Mouse (Mus musculus) heart, embryonic 14.5 days (tissue): Measurements from ENCODE around the gene Klf15. TPM values are rescaled to one million over a fixed set of nuclear protein-coding genes. Genes with fewer than 3 reads are reported as not detected.
A peak's percentile ranks its signal among the peaks of the same experiment; 100 is the strongest.

Experiments
- ATAC-seq: fragments of 200-750 bp; cut with Nextera tagmentation; 2 replicates; pipeline ENCODE4 v1.8.0; 2017; ENCODE audit warnings: low read depth, moderate TSS enrichment; ENCODE audit not compliant: insufficient number of reproducible peaks, insufficient read depth, low FRiP score
- H3K27ac ChIP-seq, 2 experiments: fragments of 200-500 bp in 1 of 2; fragments of 300-500 bp in 1 of 2; sonication (generic) in 1 of 2; replicated peaks in 1 of 2; 2 replicates each; pipeline ENCODE4 v1.5.1; 2012 to 2014; ENCODE audit warnings: low read depth in 2 of 2, low read length in 2 of 2, control low read depth in 1 of 2, mild to moderate bottlenecking in 1 of 2, mixed read lengths in 1 of 2; ENCODE audit not compliant: control insufficient read depth in 1 of 2, insufficient read depth in 1 of 2
- H3K27me3 ChIP-seq: fragments of 300-500 bp; sonication (generic); 2 replicates; pipeline ENCODE4 v1.6.1; 2014; ENCODE audit warnings: mild to moderate bottlenecking, low read length, control low read depth; ENCODE audit not compliant: control insufficient read depth, insufficient read depth
- H3K36me3 ChIP-seq: fragments of 300-500 bp; sonication (generic); 2 replicates; pipeline ENCODE4 v1.6.1; 2014; ENCODE audit warnings: mild to moderate bottlenecking, control low read depth, low read length, mixed read lengths; ENCODE audit not compliant: control insufficient read depth, insufficient read depth
- H3K4me1 ChIP-seq, 2 experiments: fragments of 200-500 bp in 1 of 2; fragments of 300-500 bp in 1 of 2; sonication (generic) in 1 of 2; 2 replicates each; pipeline ENCODE4 v1.6.1; 2012 to 2014; ENCODE audit warnings: low read length in 2 of 2, control low read depth in 1 of 2, mixed read lengths in 1 of 2; ENCODE audit not compliant: control insufficient read depth in 2 of 2, insufficient read depth in 2 of 2
- H3K4me2 ChIP-seq: fragments of 300-500 bp; sonication (generic); 2 replicates; pipeline ENCODE4 v1.6.1; 2014; ENCODE audit warnings: mild to moderate bottlenecking, low read length
- H3K4me3 ChIP-seq, 2 experiments: fragments of 200-500 bp in 1 of 2; fragments of 300-500 bp in 1 of 2; sonication (generic) in 1 of 2; 2 replicates each; pipeline ENCODE4 v1.5.1; 2012 to 2014; ENCODE audit warnings: low read length in 2 of 2, mild to moderate bottlenecking in 2 of 2, control low read depth in 1 of 2, low read depth in 1 of 2, moderate library complexity in 1 of 2; ENCODE audit not compliant: control insufficient read depth in 1 of 2, insufficient read depth in 1 of 2
- H3K9ac ChIP-seq: fragments of 300-500 bp; sonication (generic); 2 replicates; pipeline ENCODE4 v1.6.1; 2014; ENCODE audit warnings: mild to moderate bottlenecking, low read length
- H3K9me3 ChIP-seq: fragments of 300-500 bp; sonication (generic); 2 replicates; pipeline ENCODE4 v1.6.1; 2016; ENCODE audit warnings: low read length, control low read depth; ENCODE audit not compliant: control insufficient read depth
- WGBS: fragments of 180-500 bp; shearing (Covaris S2); extraction: QIAGEN DNeasy Blood & Tissue Kit; methylation state at CpG from one replicate; pipeline ENCODE4 v1.1.7; 2014; 5-methylcytosine and 5-hydroxymethylcytosine counted together
- polyA plus RNA-seq: library from polyadenylated mRNA; unstranded; fragments of >200 nt; fragmentation: Nextera tagmentation; extraction: Ambion mirVana; gene quantifications from 2 replicates; pipeline ENCODE4 v1.2.1, GENCODE M21; 2014

Gene Klf15
- polyA plus RNA-seq, 1 experiment from 2014 or later = 13.1 TPM

DNA sequence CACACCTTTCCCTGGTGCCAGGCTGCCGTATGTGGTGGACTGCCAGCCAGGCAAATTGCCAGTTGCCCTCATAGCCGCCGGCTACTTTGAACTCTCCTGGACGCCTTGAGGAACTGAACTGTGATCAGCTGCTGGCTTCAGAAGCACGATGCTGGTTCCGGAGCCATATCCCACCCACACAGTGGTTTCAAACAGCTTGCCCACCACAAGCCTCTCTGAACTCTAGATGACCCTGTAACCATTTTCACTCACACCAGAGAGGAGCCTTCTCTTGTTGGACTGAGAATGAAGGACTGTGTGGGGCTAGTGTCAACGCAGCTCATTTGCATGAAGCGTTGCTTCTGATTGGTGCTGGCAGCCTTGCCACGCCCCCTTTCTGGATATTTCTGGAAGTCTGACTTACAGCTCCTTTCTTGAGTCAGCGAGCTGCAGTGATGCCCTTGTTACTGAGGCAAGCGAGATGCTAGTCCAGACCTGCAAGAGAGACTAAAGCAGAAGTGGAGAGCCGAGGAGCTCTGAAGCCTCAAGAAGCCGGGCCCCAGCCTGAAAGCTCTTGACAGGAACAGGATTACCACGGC is 14.7 kb downstream of the Klf15 start:
- Histone ChIP-seq H3K9ac (0 out of 2 replicates have a peak overlapping the region, but pooled peaks have one; percentile 34), H3K4me1 (peaks cover 10 to 16% of the 10 kb centered on the region in 2 experiments), H3K27ac (no peak overlapping the region; a peak in 1 of 4 replicates), H3K9me3 (no peaks in the 10 kb centered on the region), H3K27me3 (no peaks in the 10 kb centered on the region), H3K4me2 (peak overlapping the region; percentile 33), H3K36me3 (0 out of 2 replicates have a peak, but pooled peaks cover 6% of the 10 kb centered on the region), H3K4me3 (no peak overlapping the region)
- no peak for ATAC-seq
- WGBS = 28% methylated on average over 14 of the region's 14 CpGs

DNA sequence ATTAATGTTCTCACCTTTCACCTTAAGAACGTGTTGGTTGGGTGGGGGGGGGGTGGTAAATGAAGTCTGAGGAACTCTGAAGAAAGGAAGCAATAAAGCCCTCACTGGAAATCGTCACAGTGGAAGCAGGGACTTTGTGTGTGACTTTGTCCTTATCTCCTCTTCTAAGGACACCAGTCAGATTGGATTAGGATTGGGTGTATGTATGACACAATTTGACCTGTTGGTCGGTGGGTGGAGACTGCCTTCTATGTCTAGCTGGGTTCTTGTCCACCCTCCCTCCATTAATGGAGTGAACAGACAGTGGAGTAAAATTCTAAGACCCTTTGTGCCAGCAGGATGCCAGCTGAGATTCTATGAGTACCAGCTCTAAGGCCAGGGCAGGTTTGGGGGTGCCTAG is 21.9 kb downstream of the Klf15 start:
- 62% methylated on average over 3 of the region's 3 CpGs for WGBS

DNA sequence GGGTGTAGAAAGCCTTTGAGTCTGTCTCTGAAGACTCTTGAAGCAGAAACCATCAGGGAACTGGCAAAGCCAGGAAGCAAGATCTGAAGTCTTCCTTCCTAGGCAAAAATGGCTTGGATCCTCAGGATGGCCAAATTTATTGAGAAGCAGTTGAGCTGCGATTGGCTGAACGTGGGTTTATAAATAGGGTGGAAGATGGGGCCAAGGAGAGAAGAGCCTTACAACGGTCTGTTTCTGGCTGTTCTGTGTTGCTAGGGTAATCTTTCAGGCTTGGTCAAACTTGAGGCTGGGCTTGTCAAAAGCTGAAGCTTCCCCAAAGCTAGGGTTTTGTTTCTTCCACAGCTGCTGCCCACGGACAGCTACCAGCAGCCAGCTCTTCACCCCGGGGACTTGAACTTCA is 22.5 kb downstream of the Klf15 start:
- Histone ChIP-seq H3K4me1 (peaks cover 0 to 5% of the 10 kb centered on the region in 2 experiments; a peak in 2 of 4 replicates), H3K9me3 (no peaks in the 10 kb centered on the region), H3K36me3 (no peaks in the 10 kb centered on the region), H3K9ac (no peak overlapping the region), H3K4me2 (no peak overlapping the region), H3K4me3 (no peak overlapping the region), H3K27me3 (no peaks in the 10 kb centered on the region), H3K27ac (no peak overlapping the region)
- WGBS = 66% methylated on average over 5 of the region's 5 CpGs
- no peak for ATAC-seq

More for the DNA sequence above, 21.9 kb downstream of the Klf15 start:
- Histone ChIP-seq H3K9me3 (no peaks in the 10 kb centered on the region), H3K9ac (no peak overlapping the region), H3K27ac (no peak overlapping the region), H3K36me3 (no peaks in the 10 kb centered on the region), H3K27me3 (no peaks in the 10 kb centered on the region), H3K4me3 (no peak overlapping the region), H3K4me2 (no peak overlapping the region), H3K4me1 (peaks cover 0 to 5% of the 10 kb centered on the region in 2 experiments; a peak in 2 of 4 replicates)
- no peak for ATAC-seq

DNA sequence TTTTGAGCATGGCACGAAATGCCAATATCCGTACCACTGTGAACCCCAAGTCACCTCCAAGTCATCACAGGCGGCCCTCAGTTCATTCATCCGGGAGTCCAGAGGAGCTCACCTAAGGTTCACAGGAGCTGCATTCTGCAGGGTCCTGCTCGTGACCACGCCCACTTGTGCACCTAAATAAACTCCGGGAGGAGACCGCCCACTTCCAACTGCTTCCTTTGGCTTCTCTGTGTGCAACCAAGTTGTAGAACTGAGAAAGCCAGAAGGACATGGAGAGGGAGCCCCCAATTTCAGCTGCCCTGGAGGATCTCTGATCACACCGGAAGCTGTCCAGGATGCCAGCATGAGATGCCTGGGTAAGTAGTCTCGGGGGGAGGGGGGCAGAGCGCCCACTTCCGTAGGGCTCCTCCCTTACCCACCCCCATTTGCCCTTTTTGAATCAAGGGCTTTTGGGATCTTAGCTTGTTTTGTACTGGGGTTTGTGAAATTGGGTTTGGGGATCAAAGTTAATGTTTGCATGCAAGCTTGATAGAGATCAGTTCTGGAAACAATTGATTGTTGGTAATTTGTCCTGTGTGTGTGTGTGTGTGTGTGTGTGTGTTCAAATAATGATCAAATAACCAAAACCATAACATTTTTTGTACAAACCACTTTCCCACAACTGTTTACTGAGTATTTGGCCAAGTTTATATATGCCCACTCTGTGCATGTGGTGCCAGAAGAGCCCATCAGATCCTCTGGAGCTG is 24.0 kb downstream of the Klf15 start, which contains the start of gene Aldh1l1:
Gene Aldh1l1, plus strand, starts transcription at position 252 of the 746 bp plus-strand sequence.
- Histone ChIP-seq H3K4me2 (no peak within 1 kb of the TSS), H3K4me3 (no peak within 1 kb of the TSS), H3K9me3 (no peaks in the 10 kb centered on the region), H3K4me1 (no peaks in the 10 kb centered on the region; a peak in 1 of 4 replicates), H3K27me3 (no peaks in the 10 kb centered on the region), H3K27ac (no peak within 1 kb of the TSS), H3K36me3 (no peaks in the 10 kb centered on the region), H3K9ac (no peak within 1 kb of the TSS)
- 80% methylated on average over 12 of the region's 12 CpGs for WGBS
- ATAC-seq = no peak

DNA sequence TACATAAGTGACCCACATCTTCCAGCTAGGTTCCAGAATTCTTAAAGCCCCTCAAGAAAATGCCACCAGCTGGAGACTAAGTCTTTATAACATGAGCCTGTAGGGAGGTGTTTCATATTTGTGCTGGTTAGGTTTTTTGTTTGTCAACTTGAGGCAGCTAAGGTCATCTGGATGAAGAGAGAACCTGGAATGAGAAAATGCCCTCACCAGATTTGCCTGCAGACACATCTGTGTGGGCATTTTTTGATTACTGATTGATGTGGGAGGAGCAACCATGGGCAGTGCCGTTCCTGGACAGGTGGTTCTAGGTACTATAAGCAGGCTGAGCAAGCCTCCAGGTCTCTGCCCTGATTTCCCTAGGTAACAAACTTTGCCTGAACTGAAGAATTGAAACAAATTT is 25.2 kb downstream of the Klf15 start:
- Histone ChIP-seq H3K27me3 (no peaks in the 10 kb centered on the region), H3K9me3 (no peaks in the 10 kb centered on the region), H3K36me3 (no peaks in the 10 kb centered on the region), H3K4me2 (no peak overlapping the region), H3K27ac (no peak overlapping the region), H3K9ac (no peak overlapping the region), H3K4me3 (no peak overlapping the region), H3K4me1 (no peaks in the 10 kb centered on the region; a peak in 1 of 4 replicates)
- WGBS = 100% methylated on average over 1 of the region's 1 CpGs
- ATAC-seq = no peak

DNA sequence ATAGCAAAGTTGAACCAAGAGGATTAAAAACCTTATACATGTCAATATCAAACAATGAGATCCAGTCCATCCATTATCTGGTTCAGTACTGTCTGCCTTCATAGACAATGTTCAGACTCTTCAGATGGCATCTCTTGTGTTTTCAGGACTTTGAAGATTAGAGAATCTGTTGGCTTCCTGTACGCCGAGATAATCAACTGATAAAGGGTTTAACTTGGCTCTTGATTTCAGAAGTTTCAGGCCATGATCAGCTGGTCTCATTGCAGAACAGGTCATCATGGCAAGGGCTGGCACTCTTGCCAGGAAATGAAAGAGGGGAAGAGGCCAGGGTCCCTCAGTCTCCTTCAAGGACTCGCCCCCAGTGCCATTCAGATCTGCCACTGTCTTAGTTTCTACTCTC is 27.2 kb downstream of the Klf15 start:
- WGBS = 73% methylated on average over 3 of the region's 3 CpGs
- Histone ChIP-seq H3K36me3 (no peaks in the 10 kb centered on the region), H3K9ac (no peak overlapping the region), H3K27me3 (no peaks in the 10 kb centered on the region), H3K4me2 (no peak overlapping the region), H3K4me3 (no peak overlapping the region), H3K4me1 (peaks cover 0 to 2% of the 10 kb centered on the region in 2 experiments; a peak in 1 of 4 replicates), H3K27ac (no peak overlapping the region), H3K9me3 (no peaks in the 10 kb centered on the region)
- ATAC-seq = no peak

DNA sequence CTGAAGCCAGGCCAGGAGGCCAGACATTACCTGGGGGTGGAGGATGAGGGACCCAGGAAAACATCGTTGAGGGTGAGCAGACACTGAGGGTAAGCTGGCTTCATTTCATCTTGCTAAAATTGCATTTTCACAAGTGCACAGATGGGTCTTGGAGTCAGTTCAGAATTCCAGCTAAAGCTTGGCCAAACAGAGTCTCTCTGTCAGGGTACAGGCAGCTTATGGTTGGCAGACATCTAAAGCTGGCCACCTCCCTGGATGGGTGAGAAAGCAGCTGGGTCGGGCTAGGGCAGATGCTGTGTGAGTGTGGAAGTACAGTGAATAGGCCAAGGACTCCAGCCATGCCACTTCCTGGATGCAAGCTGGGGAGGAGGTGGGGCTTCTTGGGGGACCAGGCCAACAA is 28.6 kb downstream of the Klf15 start:
- no peak overlapping the region for H3K9ac ChIP-seq
- no peak overlapping the region for H3K4me3 ChIP-seq
- H3K9me3 ChIP-seq = no peaks in the 10 kb centered on the region
- H3K4me1 ChIP-seq = peaks cover 9 to 10% of the 10 kb centered on the region in 2 experiments
- H3K36me3 ChIP-seq = no peaks in the 10 kb centered on the region
- no peak for ATAC-seq
- 73% methylated on average over 2 of the region's 2 CpGs for WGBS
- H3K27ac ChIP-seq = no peak overlapping the region
- H3K4me2 ChIP-seq = no peak overlapping the region
- H3K27me3 ChIP-seq = no peaks in the 10 kb centered on the region
